Mouse (Mus musculus) ES-E14 (cell line): ENCODE data around the gene Adipor1.

Source experiments
- HCFC1 ChIP-seq: IDR thresholded peaks from 2 replicates; pipeline ENCODE4 v1.6.1; 2012; ENCODE audit warnings: low read length, inconsistent platforms, borderline replicate concordance; ENCODE audit not compliant: insufficient read depth
- MAFK ChIP-seq: IDR thresholded peaks from 2 replicates; pipeline ENCODE4 v1.6.1; 2014; ENCODE audit warnings: mild to moderate bottlenecking, low read depth, low read length, inconsistent platforms; ENCODE audit not compliant: insufficient read depth
- ZC3H11A ChIP-seq: IDR thresholded peaks from 2 replicates; pipeline ENCODE4 v1.6.1; 2012; ENCODE audit warnings: low read depth, mild to moderate bottlenecking, inconsistent platforms, low read length, borderline replicate concordance

- TF ChIP-seq ZC3H11A, result no peak
- TF ChIP-seq HCFC1, result peak; percentile 71; the same call in 1 of the 2 replicates
- no peak for TF ChIP-seq MAFK
Observed at GRCm38 (mm10) chr1:134454904-134455824, 40.0 kb downstream of the Adipor1 start, which contains the start of gene Klhl12.
